Comparison of ENCODE assay signal across 35 mouse cellular contexts in genomic region chr3:50548568-50548967, GRCm38 (mm10).
"Had no signal": no experiment of that assay in that cellular context is flagged by ENCODE, and none has a peak within 500 bp of the region (broad histone marks: within the 10 kb centered on the region; RNA-seq: fewer than 3 reads in every experiment).

No protein-coding gene starts in this region.

- H3K4me2 ChIP-seq: heart, embryonic 11.5 days; heart, embryonic 12.5 days; heart, embryonic 13.5 days; heart, embryonic 15.5 days; hindbrain, embryonic 12.5 days; hindbrain, embryonic 13.5 days; hindbrain, embryonic 14.5 days; hindbrain, embryonic 15.5 days; intestine, embryonic 15.5 days; kidney, embryonic 15.5 days had no signal

- H3K9ac ChIP-seq: heart, embryonic 12.5 days; heart, embryonic 13.5 days; heart, embryonic 15.5 days; hindbrain, embryonic 12.5 days; hindbrain, embryonic 13.5 days; hindbrain, embryonic 14.5 days; hindbrain, embryonic 15.5 days; intestine, embryonic 15.5 days; kidney, embryonic 15.5 days had no signal

- H3K9me3 ChIP-seq: heart, embryonic 12.5 days; heart, embryonic 13.5 days; heart, embryonic 15.5 days; hindbrain, embryonic 10.5 days; hindbrain, embryonic 12.5 days; hindbrain, embryonic 13.5 days; hindbrain, embryonic 15.5 days; intestine, embryonic 15.5 days; kidney, embryonic 15.5 days had no signal

- H3K4me1 ChIP-seq: heart, embryonic 12.5 days; heart, embryonic 13.5 days; heart, embryonic 15.5 days; hindbrain, embryonic 15.5 days; intestine, embryonic 15.5 days; kidney, embryonic 15.5 days had no signal

- H3K27me3 ChIP-seq: heart, embryonic 12.5 days; heart, embryonic 13.5 days; heart, embryonic 15.5 days; hindbrain, embryonic 12.5 days; hindbrain, embryonic 13.5 days; hindbrain, embryonic 15.5 days; intestine, embryonic 15.5 days; kidney, embryonic 15.5 days had no signal

- H3K36me3 ChIP-seq: heart, embryonic 12.5 days; heart, embryonic 13.5 days; heart, embryonic 15.5 days; hindbrain, embryonic 10.5 days; hindbrain, embryonic 12.5 days; hindbrain, embryonic 13.5 days; hindbrain, embryonic 15.5 days; intestine, embryonic 15.5 days; kidney, embryonic 15.5 days had no signal

- ATAC-seq: hindbrain, embryonic 16.5 days; hindbrain, postnatal 0 days; inflammation-experienced regulatory T-cells, adult 6 months; intestine, embryonic 15.5 days; intestine, embryonic 16.5 days; intestine, postnatal 0 days had no signal

- H3K4me3 ChIP-seq: heart, embryonic 12.5 days; heart, embryonic 13.5 days; heart, embryonic 15.5 days; hindbrain, embryonic 10.5 days; hindbrain, embryonic 12.5 days; hindbrain, embryonic 13.5 days; hindbrain, embryonic 15.5 days; intestine, embryonic 15.5 days; kidney, embryonic 15.5 days; layer of hippocampus, adult 2 months; left cerebral cortex, adult 2 months had no signal

- H3K27ac ChIP-seq: heart, embryonic 13.5 days; heart, embryonic 15.5 days; hindbrain, embryonic 10.5 days; hindbrain, embryonic 12.5 days; hindbrain, embryonic 13.5 days; hindbrain, embryonic 14.5 days; hindbrain, embryonic 15.5 days; hindbrain, postnatal 0 days; intestine, embryonic 15.5 days; kidney, embryonic 15.5 days; kidney, postnatal 0 days; layer of hippocampus, adult 2 months; left cerebral cortex, adult 2 months had no signal

- DNase-seq: heart, postnatal 10 days; heart, postnatal 14 days; heart, postnatal 36 days; heart, postnatal 4 days; kidney, adult 11 months; kidney, adult 18-20 months; kidney, adult 2 months; kidney, adult 8-10 months; kidney, adult 9 months; kidney, postnatal 10 days; kidney, postnatal 14 days; kidney, postnatal 25 days; kidney, postnatal 36 days; kidney, postnatal 4 days; layer of hippocampus, adult 9-11 months; layer of hippocampus, postnatal 36 days had no signal
